Mouse (Mus musculus) forebrain, postnatal 0 days (tissue): ENCODE results near the gene Lrr1. TPM values are rescaled to one million over a fixed set of nuclear protein-coding genes. Genes with fewer than 3 reads are reported as not detected.
"Not testable (repeated sequence)": the region's sequence is repeated elsewhere in the genome, so short reads cannot be mapped to it uniquely, and the experiment has no call there.

Experiments used
- ATAC-seq: fragments of 200-750 bp; cut with Nextera tagmentation; 2 replicates; pipeline ENCODE4 v1.8.0; 2017; ENCODE audit warnings: mild to moderate bottlenecking, moderate library complexity
- DNase-seq: peaks from one replicate; pipeline ENCODE4 v3.0.0-alpha.2; 2015
- H3K27ac ChIP-seq: fragments of 300-500 bp; sonication (generic); 2 replicates; pipeline ENCODE4 v1.5.1; 2014; ENCODE audit warnings: low read depth, mild to moderate bottlenecking, antibody characterized with exemption, low read length, moderate library complexity, mixed read lengths
- H3K27me3 ChIP-seq: fragments of 300-500 bp; sonication (generic); 2 replicates; pipeline ENCODE4 v1.6.1; 2014; ENCODE audit warnings: mild to moderate bottlenecking, low read length, mixed read lengths; ENCODE audit not compliant: insufficient read depth
- H3K36me3 ChIP-seq: fragments of 300-500 bp; sonication (generic); 2 replicates; pipeline ENCODE4 v1.6.1; 2014; ENCODE audit warnings: mild to moderate bottlenecking, moderate library complexity; ENCODE audit not compliant: insufficient read depth
- H3K4me1 ChIP-seq: fragments of 300-500 bp; sonication (generic); 2 replicates; pipeline ENCODE4 v1.6.1; 2014; ENCODE audit warnings: antibody characterized with exemption; ENCODE audit not compliant: insufficient read depth
- H3K4me2 ChIP-seq: fragments of 300-500 bp; sonication (generic); 2 replicates; pipeline ENCODE4 v1.6.1; 2014; ENCODE audit warnings: low read depth, mild to moderate bottlenecking, moderate library complexity
- H3K4me3 ChIP-seq: fragments of 300-500 bp; sonication (generic); 2 replicates; pipeline ENCODE4 v1.5.1; 2014; ENCODE audit warnings: low read depth, low read length, mixed read lengths
- H3K9ac ChIP-seq: fragments of 300-500 bp; sonication (generic); 2 replicates; pipeline ENCODE4 v1.6.1; 2014; ENCODE audit warnings: mild to moderate bottlenecking
- H3K9me3 ChIP-seq: fragments of 300-500 bp; sonication (generic); 2 replicates; pipeline ENCODE4 v1.6.1; 2016; ENCODE audit warnings: low read length
- CTCF ChIP-seq: sonication (generic); IDR thresholded peaks from 2 replicates; pipeline ENCODE4 v1.5.1; 2016; ENCODE audit warnings: antibody characterized with exemption, control low read depth, low read depth
- WGBS: fragments of 180-500 bp; shearing (Covaris S2); extraction: QIAGEN DNeasy Blood & Tissue Kit; methylation state at CpG from one replicate; pipeline ENCODE4 v1.1.7; 2014; 5-methylcytosine and 5-hydroxymethylcytosine counted together
- polyA plus RNA-seq: library from polyadenylated mRNA; unstranded; fragments of >200 nt; fragmentation: Nextera tagmentation; extraction: Ambion mirVana; gene quantifications from 2 replicates; pipeline ENCODE4 v1.2.1, GENCODE M21; 2015
- total RNA-seq: library from RNA; depleted of rRNA; stranded (reverse); fragments of >200 nt; gene quantifications from 2 replicates; pipeline ENCODE4 v1.2.3, GENCODE M21; 2014

The Lrr1 gene
- total and polyA plus RNA-seq, 2 experiments from 2014 or later = 0.71 to 2.3 TPM

- 59% methylated on average over 3 of the region's 3 CpGs for WGBS
- no peaks in the 10 kb centered on the region for H3K36me3 ChIP-seq
- H3K9ac ChIP-seq = no peak overlapping the region
- no peak overlapping the region for H3K27ac ChIP-seq
- no peak for TF ChIP-seq CTCF
- 0 out of 2 replicates have a peak, but pooled peaks cover 5% of the 10 kb centered on the region for H3K4me1 ChIP-seq
- no peak for DNase-seq
- no peaks in the 10 kb centered on the region for H3K9me3 ChIP-seq
- no peaks in the 10 kb centered on the region for H3K27me3 ChIP-seq
- no peak overlapping the region for H3K4me2 ChIP-seq
- H3K4me3 ChIP-seq = no peak overlapping the region
- no peak for ATAC-seq
These were observed 3.7 kb upstream of the Lrr1 start for GRCm38 (mm10) chr12:69164904-69165303.

GRCm38 (mm10) chr12:69166861-69167581 is 1.6 kb upstream of the Lrr1 start:
- not testable (repeated sequence) for H3K4me3 ChIP-seq, H3K27me3 ChIP-seq, H3K4me2 ChIP-seq, H3K9me3 ChIP-seq, H3K9ac ChIP-seq, DNase-seq, H3K4me1 ChIP-seq, H3K36me3 ChIP-seq, ATAC-seq, H3K27ac ChIP-seq
- 70% methylated on average over 8 of the region's 8 CpGs for WGBS

GRCm38 (mm10) chr12:69167656-69168460 is 756 bp upstream of the Lrr1 start:
- H3K4me2 ChIP-seq = peak overlapping the region; percentile 94
- H3K27ac ChIP-seq = no peak overlapping the region
- no peaks in the 10 kb centered on the region for H3K27me3 ChIP-seq
- peak; percentile 23; the same call in 1 of the 2 replicates for ATAC-seq
- peak overlapping the region; percentile 69 for H3K4me3 ChIP-seq
- H3K9ac ChIP-seq = peak overlapping the region; percentile 79
- 7% methylated on average over 18 of the region's 18 CpGs for WGBS
- no peak for TF ChIP-seq CTCF
- 0 out of 2 replicates have a peak, but pooled peaks cover 5% of the 10 kb centered on the region for H3K4me1 ChIP-seq
- no peak for DNase-seq
- H3K36me3 ChIP-seq = no peaks in the 10 kb centered on the region
- H3K9me3 ChIP-seq = no peaks in the 10 kb centered on the region

GRCm38 (mm10) chr12:69171307-69171706 is 2.7 kb downstream of the Lrr1 start:
- Histone ChIP-seq H3K27ac (no peak overlapping the region), H3K4me2 (no peak overlapping the region), H3K9ac (no peak overlapping the region), H3K27me3 (no peaks in the 10 kb centered on the region), H3K36me3 (no peaks in the 10 kb centered on the region), H3K9me3 (no peaks in the 10 kb centered on the region), H3K4me3 (no peak overlapping the region), H3K4me1 (0 out of 2 replicates have a peak, but pooled peaks cover 5% of the 10 kb centered on the region)
- no peak for ATAC-seq
- no peak for TF ChIP-seq CTCF
- no peak for DNase-seq
- WGBS = 93% methylated on average over 2 of the region's 2 CpGs

GRCm38 (mm10) chr12:69175975-69176374 is 7.4 kb downstream of the Lrr1 start:
- Histone ChIP-seq H3K9ac (no peak overlapping the region), H3K9me3 (no peaks in the 10 kb centered on the region), H3K27ac (no peak overlapping the region), H3K4me2 (no peak overlapping the region), H3K4me1 (no peaks in the 10 kb centered on the region), H3K36me3 (no peaks in the 10 kb centered on the region), H3K27me3 (no peaks in the 10 kb centered on the region), H3K4me3 (no peak overlapping the region)
- TF ChIP-seq CTCF = no peak
- 95% methylated on average over 3 of the region's 3 CpGs for whole genome bisulfite sequencing
- ATAC-seq (no peak), DNase-seq (no peak)

GRCm38 (mm10) chr12:69177526-69177925 is 8.9 kb downstream of the Lrr1 start:
- no peak for ATAC-seq
- Histone ChIP-seq H3K9me3 (no peaks in the 10 kb centered on the region), H3K4me3 (no peak overlapping the region), H3K4me1 (no peaks in the 10 kb centered on the region), H3K27ac (no peak overlapping the region), H3K4me2 (no peak overlapping the region), H3K36me3 (0 out of 2 replicates have a peak, but pooled peaks cover 2% of the 10 kb centered on the region), H3K9ac (no peak overlapping the region), H3K27me3 (no peaks in the 10 kb centered on the region)
- WGBS = 70% methylated on average over 3 of the region's 3 CpGs
- DNase-seq = no peak
- TF ChIP-seq CTCF = no peak

GRCm38 (mm10) chr12:69179371-69179770 is 10.8 kb downstream of the Lrr1 start:
- no peak overlapping the region for H3K27ac ChIP-seq
- 0 out of 2 replicates have a peak, but pooled peaks cover 2% of the 10 kb centered on the region for H3K36me3 ChIP-seq
- no peaks in the 10 kb centered on the region for H3K27me3 ChIP-seq
- no peak for TF ChIP-seq CTCF
- 68% methylated on average over 12 of the region's 12 CpGs for WGBS
- H3K4me2 ChIP-seq = no peak overlapping the region
- ATAC-seq (no peak), DNase-seq (no peak)
- H3K4me1 ChIP-seq = no peaks in the 10 kb centered on the region
- H3K9ac ChIP-seq = no peak overlapping the region
- H3K4me3 ChIP-seq = no peak overlapping the region
- H3K9me3 ChIP-seq = no peaks in the 10 kb centered on the region
